Mouse (Mus musculus): ENCODE measurements around the gene Kcnh1.

DNA sequence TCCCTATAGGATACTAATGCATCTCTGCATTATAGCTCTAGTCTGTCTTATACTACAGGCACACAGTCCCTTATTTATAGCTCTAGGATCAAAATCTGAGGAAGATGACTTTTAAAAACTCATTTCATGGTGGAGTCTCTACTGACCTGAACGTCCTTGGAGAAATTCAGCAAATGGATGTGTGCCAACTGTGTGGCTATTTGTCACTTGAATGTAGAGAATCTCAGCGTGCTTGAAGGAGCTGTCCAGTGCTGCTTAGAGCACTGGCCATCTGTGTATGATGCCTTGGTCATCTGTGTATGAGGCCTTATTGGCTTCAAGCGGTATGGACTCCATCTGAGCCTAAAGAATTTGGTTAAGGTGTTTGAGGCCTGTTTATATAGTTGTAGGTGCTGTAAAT is 100.7 kb downstream of the Kcnh1 start:
- TF ChIP-seq CTCF (IDR thresholded peaks at IDR 0.05; ENCODE audit: low read depth) (no peak), EP300 (IDR thresholded peaks at IDR 0.05; ENCODE audit: low read depth) (no peak)

Measured in heart, postnatal 0 days (tissue).